Mouse (Mus musculus) limb, embryonic 11.5 days (tissue): ENCODE measurements around the gene Wdr49. TPM values are rescaled to one million over a fixed set of nuclear protein-coding genes. Genes with fewer than 3 reads are reported as not detected.

Experiments
- ATAC-seq: fragments of 200-750 bp; cut with Nextera tagmentation; 2 replicates; pipeline ENCODE4 v1.8.0; 2017; ENCODE audit warnings: low read depth; ENCODE audit not compliant: insufficient number of reproducible peaks, low FRiP score, low TSS enrichment
- DNase-seq: peaks from one replicate; pipeline ENCODE4 v3.0.0-alpha.2; 2015; ENCODE audit warnings: low spot score
- H3K27ac ChIP-seq: fragments of 300-500 bp; sonication (generic); replicated peaks from 2 replicates; pipeline ENCODE4 v1.5.1; 2014; ENCODE audit warnings: low read depth, mild to moderate bottlenecking, low read length
- H3K27me3 ChIP-seq: fragments of 300-500 bp; sonication (generic); 2 replicates; pipeline ENCODE4 v1.6.1; 2014; ENCODE audit warnings: mild to moderate bottlenecking, low read length, mixed read lengths; ENCODE audit not compliant: control insufficient read depth, insufficient read depth
- H3K36me3 ChIP-seq: fragments of 300-500 bp; sonication (generic); 2 replicates; pipeline ENCODE4 v1.6.1; 2014; ENCODE audit warnings: mild to moderate bottlenecking, low read length, moderate library complexity, mixed read lengths; ENCODE audit not compliant: control insufficient read depth, insufficient read depth
- H3K4me1 ChIP-seq: fragments of 300-500 bp; sonication (generic); 2 replicates; pipeline ENCODE4 v1.6.1; 2014; ENCODE audit warnings: low read length, mixed read lengths; ENCODE audit not compliant: control insufficient read depth, insufficient read depth
- H3K4me2 ChIP-seq: fragments of 300-500 bp; sonication (generic); 2 replicates; pipeline ENCODE4 v1.6.1; 2014; ENCODE audit warnings: low read depth, mild to moderate bottlenecking, moderate library complexity; ENCODE audit not compliant: severe bottlenecking
- H3K4me3 ChIP-seq: fragments of 300-500 bp; sonication (generic); 2 replicates; pipeline ENCODE4 v1.5.1; 2014; ENCODE audit warnings: low read depth, low read length
- H3K9ac ChIP-seq: fragments of 300-500 bp; sonication (generic); 2 replicates; pipeline ENCODE4 v1.6.1; 2014; ENCODE audit warnings: mild to moderate bottlenecking, low read length
- H3K9me3 ChIP-seq: fragments of 300-500 bp; sonication (generic); 2 replicates; pipeline ENCODE4 v1.6.1; 2016; ENCODE audit warnings: low read length; ENCODE audit not compliant: control insufficient read depth
- WGBS: fragments of 180-500 bp; shearing (Covaris S2); extraction: QIAGEN DNeasy Blood & Tissue Kit; methylation state at CpG from one replicate; pipeline ENCODE4 v1.1.7; 2014; 5-methylcytosine and 5-hydroxymethylcytosine counted together
- polyA plus RNA-seq: library from polyadenylated mRNA; unstranded; fragments of >200 nt; fragmentation: Nextera tagmentation; extraction: Ambion mirVana; gene quantifications from 2 replicates; pipeline ENCODE4 v1.2.1, GENCODE M21; 2014

Gene Wdr49
- polyA plus RNA-seq, 1 experiment from 2014 or later = not detected

GRCm38 (mm10) chr3:75474657-75475056 is 7.3 kb downstream of the Wdr49 start:
- H3K9ac ChIP-seq = no peak overlapping the region
- H3K36me3 ChIP-seq = no peaks in the 10 kb centered on the region
- DNase-seq = no peak
- no peaks in the 10 kb centered on the region for H3K9me3 ChIP-seq
- no peak overlapping the region for H3K4me3 ChIP-seq
- H3K27me3 ChIP-seq = no peaks in the 10 kb centered on the region
- 88% methylated on average over 7 of the region's 7 CpGs for WGBS
- H3K27ac ChIP-seq = no peak overlapping the region
- no peak overlapping the region for H3K4me2 ChIP-seq
- ATAC-seq = no peak
- H3K4me1 ChIP-seq = no peaks in the 10 kb centered on the region

- no peaks in the 10 kb centered on the region for H3K27me3 ChIP-seq
- H3K9me3 ChIP-seq = no peaks in the 10 kb centered on the region
- 84% methylated on average over 7 of the region's 7 CpGs for WGBS
- H3K9ac ChIP-seq = no peak overlapping the region
- H3K36me3 ChIP-seq = no peaks in the 10 kb centered on the region
- H3K4me1 ChIP-seq = no peaks in the 10 kb centered on the region
- DNase-seq (no peak), ATAC-seq (no peak)
- H3K4me2 ChIP-seq = no peak overlapping the region
- no peak overlapping the region for H3K4me3 ChIP-seq
- H3K27ac ChIP-seq = no peak overlapping the region
These were observed 13.8 kb downstream of the Wdr49 start for GRCm38 (mm10) chr3:75468154-75468553.

- Histone ChIP-seq H3K4me1 (no peaks in the 10 kb centered on the region), H3K9me3 (no peaks in the 10 kb centered on the region), H3K27me3 (no peaks in the 10 kb centered on the region), H3K4me3 (no peak overlapping the region), H3K4me2 (no peak overlapping the region), H3K9ac (no peak overlapping the region), H3K36me3 (no peaks in the 10 kb centered on the region), H3K27ac (no peak overlapping the region)
- ATAC-seq (no peak), DNase-seq (no peak)
- WGBS = 61% methylated on average over 4 of the region's 4 CpGs
These were observed 51.3 kb downstream of the Wdr49 start for GRCm38 (mm10) chr3:75430564-75431181.

GRCm38 (mm10) chr3:75395918-75396317 is 86.0 kb downstream of the Wdr49 start:
- ATAC-seq = no peak
- no peak for DNase-seq
- Histone ChIP-seq H3K36me3 (no peaks in the 10 kb centered on the region), H3K9me3 (no peaks in the 10 kb centered on the region), H3K27me3 (no peaks in the 10 kb centered on the region), H3K4me2 (no peak overlapping the region), H3K9ac (no peak overlapping the region), H3K27ac (no peak overlapping the region), H3K4me1 (no peaks in the 10 kb centered on the region), H3K4me3 (no peak overlapping the region)
- WGBS = 93% methylated on average over 4 of the region's 4 CpGs

DNA sequence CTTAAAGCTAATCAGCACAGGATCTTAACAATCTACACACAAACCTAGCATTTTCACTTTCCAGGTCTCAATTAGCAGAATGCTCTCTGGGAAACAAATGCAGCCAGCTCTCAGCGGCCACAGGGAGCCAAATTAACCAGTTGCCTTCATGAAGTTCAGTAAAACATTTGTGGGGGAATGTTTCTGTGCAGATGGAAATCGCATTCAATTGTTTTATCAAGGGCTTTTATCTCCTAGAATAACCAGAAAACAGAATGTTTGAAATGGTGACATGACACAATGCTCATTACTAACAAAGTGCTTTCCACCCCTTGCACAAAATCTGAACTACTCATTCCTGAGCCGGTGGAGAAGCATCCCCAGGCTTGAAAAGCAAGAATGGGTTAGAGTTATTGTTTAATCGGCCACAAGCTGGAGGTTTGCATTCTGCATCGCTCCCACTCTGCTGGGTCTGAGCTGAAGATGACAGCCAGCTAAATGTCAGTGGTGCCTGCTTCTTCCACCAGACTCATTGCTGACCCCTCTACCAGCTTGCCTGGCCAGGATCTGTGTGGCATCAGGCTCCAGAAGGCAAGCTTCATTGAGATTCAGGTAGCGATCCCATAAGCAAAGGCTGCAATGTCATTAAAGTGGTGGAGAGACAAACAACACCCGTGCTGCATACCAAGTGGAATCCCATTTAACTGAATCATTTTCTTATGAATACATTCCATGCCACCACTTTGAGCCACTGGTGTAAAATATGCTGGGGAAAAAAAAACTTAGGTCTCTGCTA is 86.6 kb downstream of the Wdr49 start:
- Histone ChIP-seq H3K4me1 (no peaks in the 10 kb centered on the region), H3K4me3 (no peak overlapping the region), H3K4me2 (no peak overlapping the region), H3K36me3 (no peaks in the 10 kb centered on the region), H3K27ac (no peak overlapping the region), H3K27me3 (no peaks in the 10 kb centered on the region), H3K9ac (no peak overlapping the region), H3K9me3 (no peaks in the 10 kb centered on the region)
- 80% methylated on average over 7 of the region's 7 CpGs for WGBS
- ATAC-seq = no peak
- DNase-seq = no peak

- WGBS = 75% methylated on average over 3 of the region's 3 CpGs
- H3K27ac ChIP-seq = no peak overlapping the region
- H3K9ac ChIP-seq = no peak overlapping the region
- ATAC-seq (no peak), DNase-seq (no peak)
- no peak overlapping the region for H3K4me3 ChIP-seq
- no peak overlapping the region for H3K4me2 ChIP-seq
- H3K36me3 ChIP-seq = no peaks in the 10 kb centered on the region
- H3K4me1 ChIP-seq = no peaks in the 10 kb centered on the region
- no peaks in the 10 kb centered on the region for H3K27me3 ChIP-seq
- no peaks in the 10 kb centered on the region for H3K9me3 ChIP-seq
These were observed 87.5 kb downstream of the Wdr49 start for GRCm38 (mm10) chr3:75394487-75394886.

DNA sequence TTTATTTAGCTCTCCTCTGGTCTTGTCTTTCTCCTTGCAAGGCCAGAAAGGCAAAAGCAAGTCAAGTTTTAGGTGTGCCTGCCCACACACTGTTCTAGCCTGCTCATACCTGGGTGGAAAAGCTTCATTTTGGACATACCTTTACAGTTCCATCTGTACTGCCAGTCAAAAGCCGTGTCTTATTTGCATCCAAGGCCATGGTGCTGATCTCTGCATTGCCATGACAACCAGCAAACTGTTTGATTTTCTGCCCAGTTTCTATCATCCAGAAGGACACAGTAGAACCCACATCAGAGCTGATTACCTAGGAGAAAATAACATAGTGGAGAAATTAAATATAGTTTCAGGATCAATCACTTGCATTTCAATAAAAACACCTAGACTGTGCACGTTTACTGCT is 100.2 kb downstream of the Wdr49 start:
- no peaks in the 10 kb centered on the region for H3K27me3 ChIP-seq
- no peak overlapping the region for H3K27ac ChIP-seq
- no peaks in the 10 kb centered on the region for H3K9me3 ChIP-seq
- H3K4me2 ChIP-seq = no peak overlapping the region
- no peaks in the 10 kb centered on the region for H3K4me1 ChIP-seq
- no peak overlapping the region for H3K4me3 ChIP-seq
- H3K9ac ChIP-seq = no peak overlapping the region
- H3K36me3 ChIP-seq = no peaks in the 10 kb centered on the region
- 83% methylated on average over 2 of the region's 2 CpGs for whole genome bisulfite sequencing
- DNase-seq = no peak
- ATAC-seq = no peak

- ATAC-seq (no peak), DNase-seq (no peak)
- no peaks in the 10 kb centered on the region for H3K4me1 ChIP-seq
- no peaks in the 10 kb centered on the region for H3K9me3 ChIP-seq
- no peaks in the 10 kb centered on the region for H3K27me3 ChIP-seq
- H3K4me2 ChIP-seq = no peak overlapping the region
- no peaks in the 10 kb centered on the region for H3K36me3 ChIP-seq
- H3K4me3 ChIP-seq = no peak overlapping the region
- no peak overlapping the region for H3K9ac ChIP-seq
- no peak overlapping the region for H3K27ac ChIP-seq
These were observed 128.0 kb downstream of the Wdr49 start for GRCm38 (mm10) chr3:75353972-75354371.
